Mouse (Mus musculus): ENCODE data around the gene Eif3l. TPM values are rescaled to one million over a fixed set of nuclear protein-coding genes. Genes with fewer than 3 reads are reported as not detected.
"Not testable (repeated sequence)": the region's sequence is repeated elsewhere in the genome, so short reads cannot be mapped to it uniquely, and the experiment has no call there.

The Eif3l gene
- polyA plus RNA-seq, 1 experiment, result not detected

GRCm38 (mm10) chr15:79030551-79031435, 44.2 kb upstream of the Eif3l start:
- TF ChIP-seq POLR2A (IDR thresholded peaks at IDR 0.05; ENCODE audit: insufficient read depth, low read depth, low read length) (peak; percentile 32; the same call in 1 of the 2 replicates), CTCF (IDR thresholded peaks at IDR 0.05; ENCODE audit: insufficient read depth, low read depth, low read length) (no peak)
- Histone ChIP-seq H3K4me3 (ENCODE audit: insufficient read depth, low read depth, low read length) (peak overlapping the region; percentile 61), H3K4me1 (ENCODE audit: control insufficient read depth, insufficient read depth, low read length) (peaks cover 29% of the 10 kb centered on the region), H3K27ac (ENCODE audit: insufficient read depth, low read depth, low read length) (no peak overlapping the region)
- 1% methylated on average over 52 of the region's 52 CpGs for WGBS

GRCm38 (mm10) chr15:79031908-79032307, 43.1 kb upstream of the Eif3l start:
- peaks cover 25% of the 10 kb centered on the region for H3K4me1 ChIP-seq (ENCODE audit: control insufficient read depth, insufficient read depth, low read length)
- whole genome bisulfite sequencing, result 88% methylated on average over 5 of the region's 5 CpGs
- not testable (repeated sequence) for H3K27ac ChIP-seq (ENCODE audit: insufficient read depth, low read depth, low read length); H3K4me3 ChIP-seq (ENCODE audit: insufficient read depth, low read depth, low read length)

- TF ChIP-seq POLR2A (IDR thresholded peaks at IDR 0.05; ENCODE audit: insufficient read depth, low read depth, low read length) (no peak), CTCF (IDR thresholded peaks at IDR 0.05; ENCODE audit: insufficient read depth, low read depth, low read length) (peak; percentile 98)
- H3K4me3 ChIP-seq (ENCODE audit: insufficient read depth, low read depth, low read length), result peak overlapping the region; percentile 26
- peaks cover 19% of the 10 kb centered on the region for H3K4me1 ChIP-seq (ENCODE audit: control insufficient read depth, insufficient read depth, low read length)
- no peak overlapping the region for H3K27ac ChIP-seq (ENCODE audit: insufficient read depth, low read depth, low read length)
- WGBS, result 8% methylated on average over 14 of the region's 14 CpGs
Observed at GRCm38 (mm10) chr15:79037913-79038328, 37.1 kb upstream of the Eif3l start.

- WGBS, result 66% methylated on average over 10 of the region's 10 CpGs
- Histone ChIP-seq H3K27ac (ENCODE audit: insufficient read depth, low read depth, low read length) (no peak overlapping the region), H3K4me1 (ENCODE audit: control insufficient read depth, insufficient read depth, low read length) (peaks cover 23% of the 10 kb centered on the region), H3K4me3 (ENCODE audit: insufficient read depth, low read depth, low read length) (no peak overlapping the region)
- TF ChIP-seq POLR2A (IDR thresholded peaks at IDR 0.05; ENCODE audit: insufficient read depth, low read depth, low read length) (no peak), CTCF (IDR thresholded peaks at IDR 0.05; ENCODE audit: insufficient read depth, low read depth, low read length) (no peak)
Observed at GRCm38 (mm10) chr15:79038331-79038730, 36.6 kb upstream of the Eif3l start.

- no peak for TF ChIP-seq POLR2A (IDR thresholded peaks at IDR 0.05; ENCODE audit: insufficient read depth, low read depth, low read length)
- peak; percentile 64 for TF ChIP-seq CTCF (IDR thresholded peaks at IDR 0.05; ENCODE audit: insufficient read depth, low read depth, low read length)
- Histone ChIP-seq H3K4me1 (ENCODE audit: control insufficient read depth, insufficient read depth, low read length) (peaks cover 23% of the 10 kb centered on the region), H3K27ac (ENCODE audit: insufficient read depth, low read depth, low read length) (no peak overlapping the region), H3K4me3 (ENCODE audit: insufficient read depth, low read depth, low read length) (no peak overlapping the region)
- 36% methylated on average over 7 of the region's 7 CpGs for WGBS
Observed at GRCm38 (mm10) chr15:79038853-79039252, 36.1 kb upstream of the Eif3l start.

GRCm38 (mm10) chr15:79040501-79041416, 34.2 kb upstream of the Eif3l start:
- TF ChIP-seq CTCF (IDR thresholded peaks at IDR 0.05; ENCODE audit: insufficient read depth, low read depth, low read length), result no peak
- no peak for TF ChIP-seq POLR2A (IDR thresholded peaks at IDR 0.05; ENCODE audit: insufficient read depth, low read depth, low read length)
- WGBS, result 32% methylated on average over 24 of the region's 24 CpGs
- Histone ChIP-seq H3K27ac (ENCODE audit: insufficient read depth, low read depth, low read length) (no peak overlapping the region), H3K4me3 (ENCODE audit: insufficient read depth, low read depth, low read length) (0 out of 2 replicates have a peak overlapping the region, but pooled peaks have one; percentile 6), H3K4me1 (ENCODE audit: control insufficient read depth, insufficient read depth, low read length) (peaks cover 23% of the 10 kb centered on the region)

GRCm38 (mm10) chr15:79041585-79041984, 33.4 kb upstream of the Eif3l start, which contains the start of gene Galr3:
Galr3 (plus strand) TSS chr15:79041885.
- H3K27ac ChIP-seq (ENCODE audit: insufficient read depth, low read depth, low read length), result no peak within 1 kb of the TSS
- 68% methylated on average over 6 of the region's 6 CpGs for WGBS
- TF ChIP-seq CTCF (IDR thresholded peaks at IDR 0.05; ENCODE audit: insufficient read depth, low read depth, low read length) (no peak), POLR2A (IDR thresholded peaks at IDR 0.05; ENCODE audit: insufficient read depth, low read depth, low read length) (no peak)
- H3K4me1 ChIP-seq (ENCODE audit: control insufficient read depth, insufficient read depth, low read length), result peaks cover 23% of the 10 kb centered on the region
- peak within 1 kb of the TSS; percentile 58 for H3K4me3 ChIP-seq (ENCODE audit: insufficient read depth, low read depth, low read length)

GRCm38 (mm10) chr15:79042721-79043491, 32.1 kb upstream of the Eif3l start:
- Histone ChIP-seq H3K27ac (ENCODE audit: insufficient read depth, low read depth, low read length) (no peak overlapping the region), H3K4me1 (ENCODE audit: control insufficient read depth, insufficient read depth, low read length) (peaks cover 22% of the 10 kb centered on the region), H3K4me3 (ENCODE audit: insufficient read depth, low read depth, low read length) (peak overlapping the region; percentile 58)
- TF ChIP-seq CTCF (IDR thresholded peaks at IDR 0.05; ENCODE audit: insufficient read depth, low read depth, low read length), result peak; percentile 17; the same call in 1 of the 2 replicates
- TF ChIP-seq POLR2A (IDR thresholded peaks at IDR 0.05; ENCODE audit: insufficient read depth, low read depth, low read length), result no peak; the same call in 1 of the 2 replicates
- WGBS, result 1% methylated on average over 104 of the region's 105 CpGs

Measured in olfactory bulb, adult 2 months (tissue).